In the genomic region with DNA sequence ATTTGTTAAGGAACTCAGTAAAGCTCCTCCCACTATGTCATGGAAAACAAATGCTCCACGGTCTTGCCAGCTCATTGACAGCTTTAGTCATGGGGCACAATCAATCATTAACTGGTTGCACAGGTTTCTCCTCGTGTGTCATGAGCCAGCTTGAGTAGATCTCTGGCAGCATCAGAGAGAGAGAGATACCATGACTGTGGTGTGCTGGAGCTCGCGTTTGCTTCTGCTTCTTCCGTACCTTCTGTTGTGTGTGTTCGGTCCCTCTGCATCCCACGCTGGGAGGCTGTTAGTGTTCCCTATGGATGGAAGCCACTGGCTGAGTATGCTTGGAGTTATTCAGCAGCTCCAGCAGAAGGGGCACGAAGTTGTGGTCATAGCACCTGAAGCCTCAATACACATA, we compare ENCODE assay signal across 9 mouse cellular contexts. TPM values are rescaled to one million over a fixed set of nuclear protein-coding genes. Genes with fewer than 3 reads are reported as not detected.
DNase-seq lines count a peak whose midpoint lies in the region; ATAC-seq lines count a peak whose summit lies in the region.
"Had no signal": no experiment of that assay in that cellular context is flagged by ENCODE, and none has a peak within 500 bp of the region (broad histone marks: within the 10 kb centered on the region; RNA-seq: fewer than 3 reads in every experiment).

A gene (plus strand): TSS at position 148 of the 400 bp plus-strand sequence.

- H3K9me3 ChIP-seq in lung, embryonic 15.5 days: peaks cover 41% of the 10 kb centered on the region
- peaks cover 51% of the 10 kb centered on the region for H3K9me3 ChIP-seq in embryonic facial prominence, embryonic 12.5 days

- no peaks in the 10 kb centered on the region for H3K27me3 ChIP-seq in lung, embryonic 15.5 days
- H3K27me3 ChIP-seq in embryonic facial prominence, embryonic 12.5 days: no peaks in the 10 kb centered on the region

- ATAC-seq in lung, embryonic 15.5 days (ENCODE audit: borderline replicate concordance, extremely low read depth, low FRiP score, low TSS enrichment): peak; percentile 40; the same call in 1 of the 2 replicates
- peak; percentile 1; the same call in 1 of the 2 replicates for ATAC-seq in embryonic facial prominence, embryonic 12.5 days (ENCODE audit: insufficient number of reproducible peaks, insufficient read depth, low FRiP score, low TSS enrichment)

- H3K4me3 ChIP-seq in lung, embryonic 15.5 days: no peak within 1 kb of the TSS
- H3K4me3 ChIP-seq in embryonic facial prominence, embryonic 12.5 days: no peak within 1 kb of the TSS

- no peak within 1 kb of the TSS for H3K9ac ChIP-seq in lung, embryonic 15.5 days
- no peak within 1 kb of the TSS for H3K9ac ChIP-seq in embryonic facial prominence, embryonic 12.5 days

- intact Hi-C loops in heart, postnatal 10 days (cut with DNase I): no loop called here

- no peak within 1 kb of the TSS for H3K4me2 ChIP-seq in lung, embryonic 15.5 days
- H3K4me2 ChIP-seq in embryonic facial prominence, embryonic 12.5 days (replicated peaks): no peak within 1 kb of the TSS

- H3K36me3 ChIP-seq in lung, embryonic 15.5 days: no peaks in the 10 kb centered on the region
- no peaks in the 10 kb centered on the region for H3K36me3 ChIP-seq in embryonic facial prominence, embryonic 12.5 days

- WGBS in lung, embryonic 15.5 days: 62% methylated on average over 8 of the region's 8 CpGs
- 67% methylated on average over 8 of the region's 8 CpGs for WGBS in embryonic facial prominence, embryonic 12.5 days

- DNase-seq in lung, postnatal 14 days: no peak
- DNase-seq in kidney, postnatal 14 days: peak; percentile 38
- DNase-seq in skeletal muscle tissue, adult 2 months (ENCODE audit: low read depth, low spot score): peak; percentile 11
- DNase-seq in layer of hippocampus, postnatal 25 days (ENCODE audit: extremely low spot score in 1 of 2, low spot score in 1 of 2): no peak
- no peak for DNase-seq in frontal cortex, postnatal 36 days (ENCODE audit: low spot score in 2 of 2)
- no peak for DNase-seq in heart, postnatal 10 days

- H3K4me1 ChIP-seq in lung, embryonic 15.5 days: no peaks in the 10 kb centered on the region
- H3K4me1 ChIP-seq in embryonic facial prominence, embryonic 12.5 days: no peaks in the 10 kb centered on the region

- no peak within 1 kb of the TSS for H3K27ac ChIP-seq in lung, embryonic 15.5 days
- H3K27ac ChIP-seq in embryonic facial prominence, embryonic 12.5 days: no peak within 1 kb of the TSS

RNA-seq across cellular contexts. Expression of the gene that starts here (rescaled TPM):
- 0.11 TPM in 1 of 2 replicates, not detected in the other for polyA plus RNA-seq in lung, embryonic 15.5 days (2015; fragmentation: Nextera tagmentation; extraction: Ambion mirVana)
- polyA plus RNA-seq in embryonic facial prominence, embryonic 12.5 days (2016; fragmentation: Nextera tagmentation; extraction: Ambion mirVana): not detected in 2 replicates
- total RNA-seq in layer of hippocampus, postnatal 25 days (2021): not detected
- not detected for total RNA-seq in heart, postnatal 10 days (2021)
- total RNA-seq: layer of hippocampus, adult 18-20 months had no signal

Comparison
In these comparisons a context has a peak if more than half of its experiments do, and no peak if none do; other contexts are left out.
1. Peak in ATAC-seq in lung, embryonic 15.5 days; RNA of the gene not detected or under 1 TPM.
2. Peak in ATAC-seq in embryonic facial prominence, embryonic 12.5 days; RNA of the gene not detected or under 1 TPM.
3. DNase-seq: peak in kidney, postnatal 14 days (single experiment) and skeletal muscle tissue, adult 2 months (single experiment); none in lung, postnatal 14 days (single experiment), layer of hippocampus, postnatal 25 days (0 of 2), frontal cortex, postnatal 36 days (0 of 2) and heart, postnatal 10 days (0 of 2).